Mouse (Mus musculus) kidney, embryonic 14.5 days (tissue): Measurements from ENCODE around the gene Pofut2. TPM values are rescaled to one million over a fixed set of nuclear protein-coding genes. Genes with fewer than 3 reads are reported as not detected.

Experiments used
- ATAC-seq: fragments of 200-750 bp; cut with Nextera tagmentation; 2 replicates; pipeline ENCODE4 v1.8.0; 2017; ENCODE audit warnings: moderate number of reproducible peaks, mild to moderate bottlenecking, moderate TSS enrichment, moderate library complexity; ENCODE audit not compliant: low FRiP score, low TSS enrichment
- H3K27ac ChIP-seq: fragments of 300-500 bp; sonication (generic); 2 replicates; pipeline ENCODE4 v1.5.1; 2014; ENCODE audit warnings: low read depth, mild to moderate bottlenecking, low read length, moderate library complexity, mixed read lengths
- H3K27me3 ChIP-seq: fragments of 300-500 bp; sonication (generic); 2 replicates; pipeline ENCODE4 v1.6.1; 2014; ENCODE audit warnings: mild to moderate bottlenecking, low read length; ENCODE audit not compliant: control insufficient read depth, insufficient read depth
- H3K36me3 ChIP-seq: fragments of 300-500 bp; sonication (generic); 2 replicates; pipeline ENCODE4 v1.6.1; 2014; ENCODE audit warnings: low read length, mixed read lengths; ENCODE audit not compliant: control insufficient read depth, insufficient read depth
- H3K4me1 ChIP-seq: fragments of 300-500 bp; sonication (generic); 2 replicates; pipeline ENCODE4 v1.6.1; 2014; ENCODE audit warnings: low read length, mixed read lengths; ENCODE audit not compliant: control insufficient read depth, insufficient read depth
- H3K4me2 ChIP-seq: fragments of 300-500 bp; sonication (generic); replicated peaks from 2 replicates; pipeline ENCODE4 v1.6.1; 2014; ENCODE audit warnings: low read depth, mild to moderate bottlenecking, low read length
- H3K4me3 ChIP-seq: fragments of 300-500 bp; sonication (generic); 2 replicates; pipeline ENCODE4 v1.5.1; 2014; ENCODE audit warnings: mild to moderate bottlenecking, low read length
- H3K9ac ChIP-seq: fragments of 300-500 bp; sonication (generic); 2 replicates; pipeline ENCODE4 v1.6.1; 2014; ENCODE audit warnings: low read depth, mild to moderate bottlenecking, low read length, moderate library complexity
- H3K9me3 ChIP-seq: fragments of 300-500 bp; sonication (generic); 2 replicates; pipeline ENCODE4 v1.6.1; 2016; ENCODE audit warnings: low read length; ENCODE audit not compliant: control insufficient read depth
- WGBS: fragments of 180-500 bp; shearing (Covaris S2); extraction: QIAGEN DNeasy Blood & Tissue Kit; methylation state at CpG from one replicate; pipeline ENCODE4 v1.1.7; 2014; 5-methylcytosine and 5-hydroxymethylcytosine counted together
- polyA plus RNA-seq: library from polyadenylated mRNA; unstranded; fragments of >200 nt; fragmentation: Nextera tagmentation; extraction: Ambion mirVana; gene quantifications from 2 replicates; pipeline ENCODE4 v1.2.1, GENCODE M21; 2014

Pofut2 gene
- polyA plus RNA-seq, 1 experiment from 2014 or later = 112 TPM

GRCm38 (mm10) chr10:77255231-77255630 is 3.8 kb upstream of the Pofut2 start:
- H3K4me1 ChIP-seq = peaks cover 19% of the 10 kb centered on the region
- ATAC-seq = no peak
- H3K27ac ChIP-seq = no peak overlapping the region
- H3K9ac ChIP-seq = no peak overlapping the region
- no peak overlapping the region for H3K4me2 ChIP-seq
- no peaks in the 10 kb centered on the region for H3K36me3 ChIP-seq
- H3K27me3 ChIP-seq = no peaks in the 10 kb centered on the region
- no peaks in the 10 kb centered on the region for H3K9me3 ChIP-seq
- no peak overlapping the region for H3K4me3 ChIP-seq
- 64% methylated on average over 3 of the region's 3 CpGs for WGBS

- Histone ChIP-seq H3K4me3 (no peak overlapping the region), H3K27me3 (no peaks in the 10 kb centered on the region), H3K4me1 (peaks cover 24% of the 10 kb centered on the region), H3K9ac (no peak overlapping the region), H3K27ac (no peak overlapping the region), H3K36me3 (peaks cover 3% of the 10 kb centered on the region), H3K4me2 (no peak overlapping the region), H3K9me3 (no peaks in the 10 kb centered on the region)
- ATAC-seq = no peak
- 82% methylated on average over 3 of the region's 3 CpGs for WGBS
These were observed 3.3 kb upstream of the Pofut2 start for GRCm38 (mm10) chr10:77255676-77256075.

- ATAC-seq = no peak
- Histone ChIP-seq H3K9ac (no peak overlapping the region), H3K4me2 (peak overlapping the region; percentile 70), H3K4me3 (peak overlapping the region; percentile 89; the same call in 1 of the 2 replicates), H3K27me3 (no peaks in the 10 kb centered on the region), H3K4me1 (peaks cover 10% of the 10 kb centered on the region; the same call in 1 of the 2 replicates), H3K9me3 (no peaks in the 10 kb centered on the region), H3K36me3 (peaks cover 25% of the 10 kb centered on the region), H3K27ac (no peak overlapping the region)
- 57% methylated on average over 4 of the region's 4 CpGs for WGBS
These were observed 902 bp upstream of the Pofut2 start for GRCm38 (mm10) chr10:77258041-77258590.

- Histone ChIP-seq H3K4me1 (peaks cover 10% of the 10 kb centered on the region; the same call in 1 of the 2 replicates), H3K36me3 (peaks cover 46% of the 10 kb centered on the region), H3K27ac (no peak overlapping the region), H3K27me3 (no peaks in the 10 kb centered on the region), H3K4me3 (peak overlapping the region; percentile 89), H3K4me2 (peak overlapping the region; percentile 60), H3K9ac (peak overlapping the region; percentile 54), H3K9me3 (no peaks in the 10 kb centered on the region)
- ATAC-seq = no peak
- 79% methylated on average over 17 of the region's 17 CpGs for WGBS
These were observed 1.3 kb downstream of the Pofut2 start for GRCm38 (mm10) chr10:77260166-77260875.

- Histone ChIP-seq H3K36me3 (peaks cover 87% of the 10 kb centered on the region), H3K27ac (no peak overlapping the region), H3K27me3 (no peaks in the 10 kb centered on the region), H3K9me3 (no peaks in the 10 kb centered on the region), H3K4me1 (no peaks in the 10 kb centered on the region), H3K4me3 (no peak overlapping the region), H3K4me2 (no peak overlapping the region), H3K9ac (no peak overlapping the region)
- WGBS = 75% methylated on average over 8 of the region's 8 CpGs
- no peak for ATAC-seq
These were observed 7.3 kb downstream of the Pofut2 start for GRCm38 (mm10) chr10:77266281-77266680.

- 86% methylated on average over 14 of the region's 14 CpGs for WGBS
- Histone ChIP-seq H3K9me3 (no peaks in the 10 kb centered on the region), H3K4me1 (no peaks in the 10 kb centered on the region), H3K27me3 (no peaks in the 10 kb centered on the region), H3K36me3 (peaks cover 80% of the 10 kb centered on the region), H3K4me2 (no peak overlapping the region), H3K27ac (no peak overlapping the region; the same call in 1 of the 2 replicates), H3K9ac (no peak overlapping the region), H3K4me3 (no peak overlapping the region)
- no peak for ATAC-seq
These were observed 8.0 kb downstream of the Pofut2 start for GRCm38 (mm10) chr10:77267027-77267426.

- Histone ChIP-seq H3K4me1 (peaks cover 4% of the 10 kb centered on the region; the same call in 1 of the 2 replicates), H3K4me2 (no peak overlapping the region), H3K36me3 (peaks cover 62% of the 10 kb centered on the region), H3K27me3 (no peaks in the 10 kb centered on the region), H3K9ac (no peak overlapping the region), H3K9me3 (no peaks in the 10 kb centered on the region), H3K4me3 (no peak overlapping the region), H3K27ac (no peak overlapping the region)
- WGBS = 78% methylated on average over 7 of the region's 7 CpGs
- no peak for ATAC-seq
These were observed 10.1 kb downstream of the Pofut2 start for GRCm38 (mm10) chr10:77269129-77269528.

- ATAC-seq = no peak; the same call in 1 of the 2 replicates
- no peak overlapping the region for H3K4me3 ChIP-seq
- no peak overlapping the region for H3K9ac ChIP-seq
- peaks cover 21% of the 10 kb centered on the region for H3K36me3 ChIP-seq
- no peak overlapping the region for H3K27ac ChIP-seq
- H3K27me3 ChIP-seq = no peaks in the 10 kb centered on the region
- H3K9me3 ChIP-seq = no peaks in the 10 kb centered on the region
- no peak overlapping the region for H3K4me2 ChIP-seq
- WGBS = 37% methylated on average over 11 of the region's 11 CpGs
- H3K4me1 ChIP-seq = peaks cover 6% of the 10 kb centered on the region; the same call in 1 of the 2 replicates
These were observed 14.1 kb downstream of the Pofut2 start for GRCm38 (mm10) chr10:77272980-77273730.

- H3K4me2 ChIP-seq = no peak overlapping the region
- H3K4me3 ChIP-seq = no peak overlapping the region
- no peaks in the 10 kb centered on the region for H3K27me3 ChIP-seq
- H3K9me3 ChIP-seq = no peaks in the 10 kb centered on the region
- H3K9ac ChIP-seq = no peak overlapping the region
- no peak for ATAC-seq
- no peak overlapping the region for H3K27ac ChIP-seq
- H3K36me3 ChIP-seq = peaks cover 15% of the 10 kb centered on the region
- peaks cover 6% of the 10 kb centered on the region; the same call in 1 of the 2 replicates for H3K4me1 ChIP-seq
These were observed 14.8 kb downstream of the Pofut2 start for GRCm38 (mm10) chr10:77273798-77274197.
